Mouse (Mus musculus) skeletal muscle tissue, adult 2 months (tissue): ENCODE measurements around the gene Etv6.

Source experiments
- DNase-seq: peaks from one replicate; pipeline ENCODE4 v3.0.0-alpha.2; 2012; ENCODE audit warnings: low read depth, low spot score

Gene Etv6

DNA sequence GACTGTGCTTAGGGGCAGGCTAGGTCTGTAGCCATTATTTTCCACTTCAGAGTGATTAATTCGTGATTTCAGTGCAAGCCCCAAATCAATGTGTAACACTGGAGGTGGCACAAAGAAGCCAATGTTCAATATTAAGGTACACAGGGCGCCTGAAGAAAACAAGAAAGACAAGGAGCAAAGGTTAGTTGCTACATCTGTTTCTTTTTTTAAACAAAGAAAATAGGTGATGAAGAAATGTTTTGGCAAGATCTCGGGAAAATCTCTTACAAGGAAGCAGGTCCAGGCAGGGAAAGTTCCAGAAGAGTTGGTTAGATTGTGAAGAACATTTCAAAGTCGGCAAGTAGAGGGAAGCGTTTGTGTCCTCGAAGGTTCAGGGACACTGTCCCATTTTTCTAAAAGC is 39.5 kb downstream of the Etv6 start:
- DNase-seq = no peak

GRCm38 (mm10) chr6:134078016-134078415 is 42.5 kb downstream of the Etv6 start:
- DNase-seq = no peak

DNA sequence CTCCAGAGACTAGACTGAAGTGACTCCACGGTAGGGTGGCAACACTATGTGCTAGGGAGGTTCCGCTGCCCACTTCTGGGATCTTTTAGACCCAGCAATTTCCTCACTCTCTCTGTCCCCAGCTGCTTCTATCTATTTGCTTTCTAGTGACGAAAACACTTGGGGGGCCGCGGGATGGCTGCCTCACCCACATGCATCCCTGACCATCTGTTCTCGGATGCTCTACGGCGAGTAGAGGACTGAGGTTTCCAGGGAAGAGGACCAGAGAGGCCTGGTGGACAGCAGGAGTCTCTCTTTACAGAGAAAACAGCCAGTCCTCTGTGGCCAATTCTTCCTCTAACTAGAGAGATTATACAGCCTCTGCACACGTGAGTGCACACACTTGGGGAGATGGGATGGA is 43.6 kb downstream of the Etv6 start:
- no peak for DNase-seq

DNA sequence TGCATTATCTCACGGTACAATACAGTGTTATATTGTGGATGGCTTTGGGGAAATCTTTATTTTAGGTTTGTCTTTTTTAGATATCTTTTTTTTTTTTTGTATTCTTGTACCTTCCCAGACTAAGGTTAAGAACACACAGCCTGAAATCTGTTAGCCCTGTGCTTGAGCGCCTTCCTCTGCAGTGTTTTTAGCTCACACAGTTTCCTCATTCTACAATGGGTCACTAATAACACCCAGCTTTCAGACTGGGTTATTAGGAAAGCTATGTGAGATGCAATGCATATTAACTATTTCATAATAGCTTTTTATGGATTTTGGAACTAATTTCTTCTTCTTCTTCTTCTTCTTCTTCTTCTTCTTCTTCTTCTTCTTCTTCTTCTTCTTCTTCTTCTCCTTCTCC is 44.1 kb downstream of the Etv6 start:
- no peak for DNase-seq

GRCm38 (mm10) chr6:134080946-134081345 is 45.4 kb downstream of the Etv6 start:
- DNase-seq = no peak

DNA sequence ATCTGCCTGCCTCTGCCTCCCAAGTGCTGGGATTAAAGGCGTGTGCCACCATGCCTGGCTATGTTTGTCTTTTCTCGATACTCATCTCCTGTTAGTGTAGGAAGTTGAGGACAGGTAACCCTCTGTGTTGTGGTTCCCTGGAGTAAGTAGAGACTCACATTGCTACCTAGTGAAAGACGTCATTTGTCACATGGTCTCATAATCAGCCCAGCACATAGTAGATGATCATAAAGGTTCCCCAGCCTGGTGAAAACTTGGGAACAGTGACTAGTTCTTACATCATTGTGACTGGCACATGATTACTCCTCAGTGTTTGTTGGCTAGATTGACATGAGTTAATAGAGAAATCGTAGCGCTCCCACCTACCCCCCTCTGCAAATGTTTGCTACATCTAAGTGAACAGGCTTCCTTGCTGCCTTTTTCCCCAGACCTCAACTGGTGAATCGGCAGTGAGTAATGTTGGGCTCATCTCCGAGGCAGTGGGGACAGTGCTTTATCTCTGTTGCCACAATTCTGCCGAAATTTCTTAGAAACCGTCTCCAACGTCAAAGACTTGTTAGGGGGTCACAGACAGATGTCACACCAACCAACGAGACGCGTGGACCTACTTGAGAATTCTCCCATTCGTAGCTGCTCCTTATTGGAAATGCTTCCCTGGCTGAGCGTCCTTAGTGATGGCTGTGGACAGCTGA is 46.9 kb downstream of the Etv6 start:
- DNase-seq = no peak

DNA sequence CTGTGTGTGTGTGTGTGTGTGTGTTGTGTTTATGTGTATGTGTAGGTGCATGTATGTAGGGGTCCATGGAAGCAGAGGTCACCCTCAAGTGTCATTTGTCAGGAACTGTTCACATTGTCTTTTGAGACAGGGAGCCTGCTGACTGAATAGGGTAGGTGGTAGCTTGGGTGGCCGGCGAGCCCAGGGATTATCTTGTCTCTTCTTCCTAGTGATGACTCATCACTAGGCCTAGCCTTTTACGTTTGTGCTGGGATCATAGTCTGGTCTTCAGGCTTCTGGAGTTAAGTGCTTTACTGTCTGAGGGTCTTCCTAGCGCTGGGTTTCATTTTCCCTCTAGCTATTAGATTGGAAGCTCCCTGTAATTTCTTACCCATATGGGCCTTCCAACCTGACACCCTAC is 47.9 kb downstream of the Etv6 start:
- no peak for DNase-seq

DNA sequence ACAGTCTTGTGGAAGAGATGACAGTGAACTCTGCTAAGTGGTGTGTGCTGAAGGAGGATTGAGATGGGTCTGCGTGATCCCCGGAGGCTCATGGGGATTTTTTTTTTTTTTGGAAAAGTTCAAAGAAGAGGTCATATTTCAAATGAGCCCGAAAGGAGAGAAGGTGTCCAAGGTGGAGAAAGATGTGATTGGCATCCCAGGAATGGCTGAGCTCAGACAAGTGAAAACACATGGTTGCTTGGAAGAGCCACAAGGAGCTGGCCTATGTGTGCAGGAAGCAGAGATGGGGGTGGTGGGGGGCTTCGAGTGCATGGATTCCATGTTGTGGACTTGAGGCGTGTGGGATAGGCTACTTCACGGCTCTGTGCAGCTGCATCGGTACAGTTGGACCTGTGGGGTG is 50.9 kb downstream of the Etv6 start:
- DNase-seq = no peak

GRCm38 (mm10) chr6:134087709-134088108 is 52.2 kb downstream of the Etv6 start:
- no peak for DNase-seq

DNA sequence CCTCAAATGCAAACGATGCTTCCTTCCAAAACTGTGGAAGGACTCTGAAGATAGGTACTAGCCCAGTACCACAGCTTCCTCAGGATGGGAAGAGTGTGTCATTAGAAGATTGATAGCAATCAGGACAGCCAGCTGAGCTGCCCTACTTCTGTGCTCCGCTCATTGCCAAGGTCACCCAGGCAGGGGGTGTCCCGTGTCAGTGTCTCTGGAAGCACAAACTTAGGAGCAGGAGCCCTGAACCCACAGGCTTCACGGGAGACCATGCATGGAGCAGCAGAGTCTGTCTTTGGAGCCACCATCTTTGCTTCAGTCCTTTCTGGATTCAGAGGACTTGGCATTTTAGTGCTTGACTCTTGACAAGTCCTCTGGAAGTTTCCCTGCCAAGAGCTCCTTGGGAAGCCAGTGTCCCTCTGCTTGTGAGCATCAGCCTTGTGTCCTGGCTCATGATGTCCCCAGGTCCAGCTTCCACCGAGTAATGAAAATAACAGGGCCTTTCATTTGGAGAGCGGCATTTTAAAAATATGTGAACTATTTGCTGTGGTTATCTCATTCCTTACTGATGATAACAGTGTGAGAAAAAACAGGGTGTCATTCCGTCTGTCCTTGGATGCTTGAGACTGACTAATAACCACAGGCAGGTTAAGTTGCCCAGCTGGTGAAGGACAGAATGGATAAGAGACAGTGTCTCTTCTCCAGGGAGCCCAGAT is 54.3 kb downstream of the Etv6 start:
- DNase-seq = peak; percentile 66

DNA sequence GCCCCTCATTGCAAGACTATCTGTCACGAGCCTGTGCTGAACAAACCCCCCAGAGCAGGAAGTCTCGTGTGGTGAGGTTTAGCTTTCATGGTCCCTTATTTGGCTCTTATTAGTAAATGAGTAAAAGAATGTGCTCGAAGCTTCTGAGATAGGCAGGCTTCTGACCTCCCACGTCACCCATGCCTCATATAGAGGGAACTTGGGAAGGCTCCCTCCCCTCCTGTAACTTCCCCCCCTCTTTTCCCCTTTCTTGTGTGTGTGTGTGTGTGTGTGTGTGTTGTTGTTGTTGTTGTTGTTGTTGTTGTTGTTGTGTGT is 54.8 kb downstream of the Etv6 start:
- no peak for DNase-seq

GRCm38 (mm10) chr6:134090875-134091274 is 55.4 kb downstream of the Etv6 start:
- DNase-seq = no peak

DNA sequence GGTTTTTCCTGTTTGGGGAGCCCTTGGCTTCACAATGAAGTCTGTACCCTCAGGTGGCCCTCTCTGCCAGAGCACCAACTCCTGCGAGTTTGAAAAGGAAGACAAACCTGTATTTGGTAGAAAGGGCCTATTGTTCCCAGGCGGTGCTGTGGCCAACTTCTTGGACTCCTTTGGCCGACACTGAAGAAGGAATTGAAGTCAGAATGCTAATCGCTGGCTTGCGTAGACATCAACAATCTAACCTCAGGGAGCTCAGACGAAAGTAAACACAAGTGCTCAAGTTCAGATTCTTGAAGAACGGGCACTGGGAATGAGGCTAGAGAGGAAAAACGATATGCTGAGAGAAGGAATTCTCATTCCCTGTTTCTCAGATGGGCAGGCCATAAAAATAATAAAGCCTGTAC is 55.9 kb downstream of the Etv6 start:
- DNase-seq = no peak

- no peak for DNase-seq
Measured at GRCm38 (mm10) chr6:134094066-134094465, 58.6 kb downstream of the Etv6 start.

DNA sequence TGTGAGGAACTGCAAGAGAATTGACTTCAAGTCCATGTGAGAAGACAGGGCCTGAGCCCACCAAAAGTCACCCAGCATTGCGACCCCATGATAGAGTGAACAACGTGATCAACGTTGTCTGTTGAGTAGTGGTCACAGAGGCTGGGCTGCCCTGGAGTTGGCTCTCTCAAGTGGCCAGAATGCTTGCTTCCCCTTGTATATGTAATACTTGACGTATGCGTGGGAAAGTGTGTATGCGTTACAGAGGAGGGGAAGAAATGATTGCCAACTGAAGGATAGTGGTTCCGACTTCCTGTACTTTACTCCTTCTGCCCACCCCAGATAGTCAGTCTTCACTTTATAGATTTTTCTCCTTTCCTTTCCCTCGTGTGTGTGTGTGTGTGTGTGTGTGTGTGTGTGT is 59.1 kb downstream of the Etv6 start:
- no peak for DNase-seq

- DNase-seq = no peak
Measured at GRCm38 (mm10) chr6:134095582-134095981, 60.1 kb downstream of the Etv6 start.

DNA sequence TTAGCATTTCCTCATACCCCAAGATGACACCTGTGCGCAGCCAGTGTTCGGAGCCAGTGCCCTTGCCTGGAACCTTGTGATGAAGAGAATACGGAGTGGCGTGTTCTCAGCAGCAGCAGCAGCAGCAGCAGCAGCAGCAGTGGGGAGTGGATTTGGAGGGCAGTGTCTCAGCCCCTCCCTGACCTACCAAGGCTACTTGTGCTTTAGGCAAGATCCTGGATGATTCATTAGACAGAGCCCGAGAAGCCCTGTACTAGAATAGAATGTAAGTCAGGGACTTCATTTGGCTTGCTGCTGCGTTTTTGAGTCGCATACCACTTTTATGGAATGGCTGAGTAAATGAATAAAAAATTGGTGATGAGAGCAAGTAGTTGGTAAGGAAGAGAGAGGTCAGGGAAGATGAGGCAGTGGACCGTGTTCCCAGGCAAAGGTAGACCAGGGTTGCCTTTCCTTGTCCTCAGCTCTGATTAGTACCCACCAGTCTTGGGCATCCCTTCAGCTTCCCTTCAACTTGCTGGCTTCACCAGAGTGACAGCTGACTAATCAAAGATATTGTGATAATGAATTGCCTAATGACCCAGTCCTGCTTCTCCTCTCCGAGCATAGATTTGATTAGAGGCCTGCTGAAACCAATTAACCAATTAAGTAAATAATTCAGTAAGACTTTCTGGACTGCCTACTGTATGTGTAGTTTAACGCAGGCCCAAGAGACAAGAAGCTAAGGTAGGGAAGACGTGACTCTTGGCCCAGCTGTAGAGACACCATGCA is 64.7 kb downstream of the Etv6 start:
- DNase-seq = no peak

- no peak for DNase-seq
Measured at GRCm38 (mm10) chr6:134102396-134102795, 66.9 kb downstream of the Etv6 start.

DNA sequence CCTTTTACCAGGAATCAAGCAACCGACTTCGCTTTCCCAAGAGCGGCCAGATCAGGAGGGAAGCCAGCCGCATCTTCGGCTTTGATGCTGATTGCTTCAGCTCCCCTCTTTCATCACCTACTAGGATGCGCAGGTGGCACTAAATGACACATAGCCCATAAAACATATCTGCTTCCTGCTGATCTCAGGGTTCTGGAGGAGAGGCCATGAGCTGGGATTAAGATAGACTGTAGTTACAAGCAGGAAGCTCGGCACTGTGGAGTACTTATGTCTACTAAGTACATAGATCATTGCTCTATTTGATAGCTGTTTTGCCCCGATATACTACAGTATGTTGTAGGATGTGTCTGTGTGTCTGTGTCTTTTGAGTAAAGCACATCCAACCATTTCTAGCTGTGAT is 68.0 kb downstream of the Etv6 start:
- no peak for DNase-seq

- DNase-seq = no peak
Measured at GRCm38 (mm10) chr6:134105514-134106201, 70.2 kb downstream of the Etv6 start.

DNA sequence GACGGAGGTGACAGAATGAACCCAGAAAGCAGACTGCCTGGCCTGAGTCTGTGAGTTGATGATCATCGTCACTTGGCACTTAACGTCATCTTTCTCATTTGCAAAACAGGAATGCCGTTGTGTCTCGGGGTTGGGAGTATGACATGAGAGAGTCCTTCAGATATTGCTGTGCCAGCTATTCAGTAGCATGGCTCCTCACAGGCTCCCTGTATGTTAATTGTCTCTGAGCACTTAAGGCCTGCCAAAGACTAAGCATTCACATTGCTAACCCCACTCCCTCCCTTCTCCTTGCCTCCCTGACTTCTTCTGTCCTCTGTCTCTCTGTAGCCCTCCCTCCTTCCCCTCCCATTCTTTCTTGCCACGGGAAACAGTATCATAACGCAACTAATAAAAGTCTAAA is 72.2 kb downstream of the Etv6 start:
- no peak for DNase-seq

GRCm38 (mm10) chr6:134109675-134110074 is 74.2 kb downstream of the Etv6 start:
- no peak for DNase-seq
